Mouse (Mus musculus): ENCODE data around the gene Bcl11b.

DNA sequence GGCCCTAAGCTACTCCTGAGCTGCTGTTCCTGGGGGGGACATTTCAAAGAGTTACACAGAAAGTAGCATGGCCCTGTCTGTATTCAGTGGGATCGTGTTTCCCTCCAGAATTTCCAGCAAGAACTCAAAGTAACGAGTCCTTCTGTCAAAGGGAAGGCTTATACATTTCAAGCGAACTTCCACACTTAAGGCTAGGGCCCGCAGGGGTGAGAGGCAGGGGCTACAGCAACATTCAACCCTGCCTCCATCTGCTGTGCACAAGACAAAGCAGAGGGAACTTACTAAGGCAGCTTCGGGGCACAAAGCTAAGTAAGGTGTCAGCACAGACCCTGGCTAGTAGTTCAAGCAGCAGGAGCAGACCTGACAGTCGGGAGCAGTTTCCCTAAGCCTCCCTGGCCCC, 115.8 kb downstream of the Bcl11b start:
- TF ChIP-seq GATA1 (IDR thresholded peaks at IDR 0.05; ENCODE audit: low read length) (no peak), TAL1 (IDR thresholded peaks at IDR 0.05; ENCODE audit: low read length) (no peak)
